Comparison of ENCODE assay signal across 12 mouse cellular contexts in the genomic region with DNA sequence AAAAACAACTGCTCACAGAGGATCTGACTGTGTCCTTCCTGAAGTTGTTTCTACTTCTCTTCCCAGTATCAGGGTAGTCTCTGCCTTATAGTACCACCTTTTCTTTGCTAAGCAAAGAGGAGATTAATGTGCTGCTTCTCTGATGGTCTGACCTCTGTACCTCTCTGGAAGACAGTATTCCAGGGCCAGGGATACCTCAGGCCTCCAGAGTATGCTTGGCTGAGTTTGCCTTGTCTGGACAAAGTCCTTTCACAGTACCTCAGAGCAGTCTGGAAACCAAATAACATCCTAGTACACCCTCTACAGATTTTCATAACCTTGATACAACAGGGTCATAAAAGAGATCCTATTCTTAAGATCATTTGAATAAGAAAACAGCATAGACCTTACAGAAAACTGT.
"Had no signal": no experiment of that assay in that cellular context is flagged by ENCODE, and none has a peak within 500 bp of the region (broad histone marks: within the 10 kb centered on the region; RNA-seq: fewer than 3 reads in every experiment).

No protein-coding gene starts in this region.

- H3K4me3 ChIP-seq: intestine, embryonic 15.5 days; limb, embryonic 12.5 days; liver, embryonic 15.5 days; midbrain, embryonic 13.5 days had no signal

- H3K4me1 ChIP-seq: intestine, embryonic 15.5 days; limb, embryonic 12.5 days; liver, embryonic 15.5 days had no signal

- H3K9ac ChIP-seq: intestine, embryonic 15.5 days; limb, embryonic 12.5 days; liver, embryonic 15.5 days; midbrain, embryonic 13.5 days had no signal

- DNase-seq: layer of hippocampus, adult 9-11 months; lung, adult 2 months; lung, postnatal 36 days; right cerebral cortex, postnatal 14 days; thymus, adult 18-20 months; thymus, postnatal 14 days had no signal

- ATAC-seq: intestine, embryonic 15.5 days; lung, postnatal 0 days; midbrain, embryonic 13.5 days had no signal

- H3K27ac ChIP-seq: intestine, embryonic 15.5 days; limb, embryonic 12.5 days; liver, embryonic 15.5 days; midbrain, embryonic 13.5 days had no signal

- H3K9me3 ChIP-seq: intestine, embryonic 15.5 days; limb, embryonic 12.5 days; liver, embryonic 15.5 days; midbrain, embryonic 13.5 days had no signal

- H3K36me3 ChIP-seq: intestine, embryonic 15.5 days; liver, embryonic 15.5 days had no signal

- H3K27me3 ChIP-seq: intestine, embryonic 15.5 days; limb, embryonic 12.5 days; liver, embryonic 15.5 days; midbrain, embryonic 13.5 days had no signal

- H3K4me2 ChIP-seq: intestine, embryonic 15.5 days; limb, embryonic 12.5 days; liver, embryonic 11.5 days; liver, embryonic 15.5 days; midbrain, embryonic 13.5 days had no signal
